Mouse (Mus musculus): Measurements from ENCODE around the gene Plekho2.

DNA sequence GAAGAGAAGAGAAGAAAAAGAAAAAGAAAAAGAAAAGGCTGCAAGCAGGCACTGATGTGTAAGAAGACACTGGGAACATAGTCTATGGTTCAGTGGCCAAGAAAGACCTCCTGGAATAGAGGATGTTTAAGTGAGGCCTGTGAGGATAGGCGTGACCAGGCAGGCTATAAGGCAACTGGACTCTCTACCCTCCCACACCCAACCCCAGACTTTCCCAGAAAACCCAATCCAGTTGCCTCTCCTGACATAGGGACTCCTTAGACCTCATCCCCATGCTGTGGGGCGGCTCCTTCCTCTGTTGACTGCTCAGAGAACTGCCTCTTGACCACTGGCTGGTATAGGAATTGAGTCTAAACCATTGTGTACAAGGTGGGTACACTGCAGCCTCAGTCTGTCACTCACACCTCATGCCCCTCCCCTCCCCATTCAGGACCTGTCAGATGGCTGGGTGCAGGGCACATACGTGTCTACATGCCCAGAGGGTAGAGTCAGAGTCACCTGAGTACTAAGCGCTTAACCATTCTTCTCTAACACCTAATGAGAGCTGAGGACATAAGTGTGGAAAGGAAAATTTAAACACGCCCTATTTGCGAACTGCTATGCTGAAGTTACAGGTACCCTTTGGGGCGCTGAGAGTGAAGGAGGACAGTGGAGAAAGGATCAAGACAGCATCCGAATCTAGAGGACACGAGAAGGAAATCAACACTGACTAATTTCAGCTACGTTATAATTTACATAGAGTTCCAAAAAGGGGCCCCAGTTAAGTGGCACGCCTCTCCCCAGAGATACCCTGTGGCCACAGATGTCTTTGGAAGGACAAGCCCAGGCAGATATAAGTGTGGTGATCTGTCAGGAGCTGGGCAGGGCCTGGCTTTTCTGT lies 5.1 kb downstream of the Plekho2 start:
- TF ChIP-seq POLR2A (IDR thresholded peaks at IDR 0.05; ENCODE audit: borderline replicate concordance, insufficient read depth, low read length) (no peak), CTCF (IDR thresholded peaks at IDR 0.05; ENCODE audit: borderline replicate concordance, insufficient read depth, low read depth, low read length) (no peak)
